Comparison of ENCODE assay signal across 32 mouse cellular contexts in genomic region chr15:57465996-57466395, GRCm38 (mm10). TPM values are rescaled to one million over a fixed set of nuclear protein-coding genes. Genes with fewer than 3 reads are reported as not detected.
DNase-seq lines count a peak whose midpoint lies in the region; ATAC-seq and TF ChIP-seq lines count a peak whose summit lies in the region.
"Had no signal": no experiment of that assay in that cellular context is flagged by ENCODE, and none has a peak within 500 bp of the region (broad histone marks: within the 10 kb centered on the region; RNA-seq: fewer than 3 reads in every experiment).

No protein-coding gene starts in this region.

- no peaks in the 10 kb centered on the region for H3K27me3 ChIP-seq in kidney, adult 2 months (replicated peaks; ENCODE audit: control insufficient read depth, insufficient read depth, low read length)
- no peaks in the 10 kb centered on the region for H3K27me3 ChIP-seq in kidney, embryonic 16.5 days (ENCODE audit: insufficient read depth, low read length)
- H3K27me3 ChIP-seq in liver, adult 2 months (ENCODE audit: control insufficient read depth, insufficient read depth, low read length): no peaks in the 10 kb centered on the region
- no peaks in the 10 kb centered on the region for H3K27me3 ChIP-seq in liver, embryonic 11.5 days (replicated peaks; ENCODE audit: control insufficient read depth, insufficient read depth, low read length)
- H3K27me3 ChIP-seq: CH12.LX; embryonic facial prominence, embryonic 13.5 days; embryonic facial prominence, embryonic 15.5 days; forebrain, embryonic 12.5 days had no signal

- no peak overlapping the region for H3K9ac ChIP-seq in kidney, embryonic 16.5 days (replicated peaks; ENCODE audit: low read length)
- H3K9ac ChIP-seq in liver, adult 2 months (ENCODE audit: low read depth, low read length): no peak overlapping the region
- H3K9ac ChIP-seq in liver, embryonic 11.5 days (ENCODE audit: low read depth, low read length): no peak overlapping the region
- H3K9ac ChIP-seq: embryonic facial prominence, embryonic 13.5 days; embryonic facial prominence, embryonic 15.5 days; forebrain, embryonic 12.5 days had no signal

- 0 out of 2 replicates have a peak overlapping the region, but pooled peaks have one; percentile 9 for H3K27ac ChIP-seq in kidney, adult 2 months (ENCODE audit: insufficient read depth, low read depth, low read length)
- H3K27ac ChIP-seq in kidney, embryonic 16.5 days (ENCODE audit: low read length): no peak overlapping the region
- H3K27ac ChIP-seq in liver, adult 2 months (replicated peaks; ENCODE audit: insufficient read depth, low read depth, low read length): peak overlapping the region; percentile 76
- no peak overlapping the region for H3K27ac ChIP-seq in liver, embryonic 11.5 days (ENCODE audit: low read depth, low read length)
- peak overlapping the region; percentile 77 for H3K27ac ChIP-seq in brown adipose tissue, adult 24 weeks (replicated peaks; ENCODE audit: low read depth, low read length)
- H3K27ac ChIP-seq: embryonic facial prominence, embryonic 13.5 days; embryonic facial prominence, embryonic 15.5 days; forebrain, embryonic 10.5 days; forebrain, embryonic 12.5 days had no signal

- no peaks in the 10 kb centered on the region for H3K79me2 ChIP-seq in liver, adult 2 months (ENCODE audit: control insufficient read depth, insufficient read depth, low read length)

- no peak overlapping the region for H3K4me2 ChIP-seq in kidney, embryonic 16.5 days (replicated peaks; ENCODE audit: low read depth, low read length)
- H3K4me2 ChIP-seq in liver, embryonic 11.5 days: no peak overlapping the region
- H3K4me2 ChIP-seq: embryonic facial prominence, embryonic 13.5 days; embryonic facial prominence, embryonic 15.5 days; forebrain, embryonic 12.5 days had no signal

- TF ChIP-seq CTCF in kidney, adult 2 months (conservative IDR thresholded peaks at IDR 0.05; ENCODE audit: insufficient read depth, insufficient read length, low read depth, low read length): no peak
- TF ChIP-seq CTCF in liver, adult 2 months (IDR thresholded peaks at IDR 0.05; ENCODE audit: low read depth, low read length): no peak

- no peaks in the 10 kb centered on the region for H3K9me3 ChIP-seq in kidney, embryonic 16.5 days (ENCODE audit: low read length)
- no peaks in the 10 kb centered on the region for H3K9me3 ChIP-seq in liver, embryonic 11.5 days (ENCODE audit: control insufficient read depth, low read length)
- H3K9me3 ChIP-seq: embryonic facial prominence, embryonic 13.5 days; embryonic facial prominence, embryonic 15.5 days; forebrain, embryonic 10.5 days; forebrain, embryonic 12.5 days; G1E had no signal

- peak; percentile 77 for DNase-seq in kidney, adult 2 months
- DNase-seq in kidney, postnatal 10 days: no peak
- peak; percentile 20 for DNase-seq in kidney, postnatal 14 days
- DNase-seq in liver, adult 2 months (ENCODE audit: extremely low read depth, low read depth, low spot score): peak; percentile 95
- no peak for DNase-seq in liver, embryonic 11.5 days (ENCODE audit: low spot score)
- DNase-seq: adrenal gland, adult 8-10 months; adrenal gland, postnatal 14 days; adrenal gland, postnatal 36 days; B cell, adult 2 months; cerebellum, adult 11 months; cerebellum, adult 18-20 months; cerebellum, adult 8-10 months; cerebellum, adult 9-11 months; cerebellum, postnatal 14 days; cerebellum, postnatal 36 days; embryo, embryonic 11 days had no signal

- H3K4me1 ChIP-seq in kidney, adult 2 months (ENCODE audit: control insufficient read depth, insufficient read depth, low read length): peaks cover 3% of the 10 kb centered on the region; the same call in 1 of the 2 replicates
- H3K4me1 ChIP-seq in kidney, embryonic 16.5 days (ENCODE audit: insufficient read depth, low read length): no peaks in the 10 kb centered on the region
- peaks cover 19% of the 10 kb centered on the region for H3K4me1 ChIP-seq in liver, adult 2 months (ENCODE audit: control insufficient read depth, insufficient read depth, low read length)
- no peaks in the 10 kb centered on the region for H3K4me1 ChIP-seq in liver, embryonic 11.5 days (replicated peaks; ENCODE audit: control insufficient read depth, insufficient read depth, low read length)
- H3K4me1 ChIP-seq in brown adipose tissue, adult 24 weeks (ENCODE audit: control insufficient read depth, insufficient read depth, insufficient read length, low read length): peaks cover 6% of the 10 kb centered on the region; the same call in 1 of the 2 replicates
- H3K4me1 ChIP-seq: embryonic facial prominence, embryonic 15.5 days; forebrain, embryonic 10.5 days; forebrain, embryonic 12.5 days had no signal

- no peak for ATAC-seq in kidney, embryonic 16.5 days (ENCODE audit: low FRiP score, low TSS enrichment)
- no peak for ATAC-seq in liver, embryonic 11.5 days (replicated peaks; ENCODE audit: low FRiP score)
- ATAC-seq in megakaryocyte-erythroid progenitor cell, adult 5-6 weeks (replicated peaks; ENCODE audit: low FRiP score, low TSS enrichment, poor library complexity, severe bottlenecking): no peak
- ATAC-seq: CD4-positive, CD25-positive, alpha-beta regulatory T cell, adult 4 months; forebrain, embryonic 14.5 days; forebrain, embryonic 16.5 days had no signal

- no peaks in the 10 kb centered on the region for H3K36me3 ChIP-seq in kidney, adult 2 months (ENCODE audit: control insufficient read depth, insufficient read depth, low read length)
- H3K36me3 ChIP-seq in kidney, embryonic 16.5 days (ENCODE audit: insufficient read depth, low read length): no peaks in the 10 kb centered on the region
- no peaks in the 10 kb centered on the region for H3K36me3 ChIP-seq in liver, adult 2 months (ENCODE audit: control insufficient read depth, insufficient read depth, low read length)
- no peaks in the 10 kb centered on the region for H3K36me3 ChIP-seq in liver, embryonic 11.5 days (ENCODE audit: control insufficient read depth, insufficient read depth, low read length)
- H3K36me3 ChIP-seq: embryonic facial prominence, embryonic 13.5 days; embryonic facial prominence, embryonic 15.5 days; forebrain, embryonic 10.5 days; forebrain, embryonic 12.5 days; G1E had no signal

- H3K4me3 ChIP-seq in kidney, adult 2 months (ENCODE audit: insufficient read depth, low read depth, low read length): no peak overlapping the region
- no peak overlapping the region for H3K4me3 ChIP-seq in kidney, embryonic 16.5 days (ENCODE audit: low read length)
- no peak overlapping the region for H3K4me3 ChIP-seq in liver, adult 2 months (ENCODE audit: insufficient read depth, low read depth, low read length)
- no peak overlapping the region for H3K4me3 ChIP-seq in liver, embryonic 11.5 days (ENCODE audit: low read depth, low read length)
- H3K4me3 ChIP-seq in brown adipose tissue, adult 24 weeks (ENCODE audit: insufficient read depth, low read depth, low read length): no peak overlapping the region
- H3K4me3 ChIP-seq: embryonic facial prominence, embryonic 13.5 days; embryonic facial prominence, embryonic 15.5 days; erythroblast, embryonic 14.5 days; forebrain, embryonic 10.5 days; forebrain, embryonic 12.5 days had no signal

- no peak for TF ChIP-seq POLR2A in kidney, adult 2 months (IDR thresholded peaks at IDR 0.05; ENCODE audit: low read depth, low read length)
- TF ChIP-seq POLR2A in liver, adult 2 months (IDR thresholded peaks at IDR 0.05; ENCODE audit: extremely low read depth, insufficient read depth, low read length): no peak

RNA-seq across cellular contexts. Expression of gene Slc22a22, which starts 11.4 kb away (rescaled TPM):
- polyA plus RNA-seq in kidney, adult 2 months (2012; rRNA removed): 20.6 and 34.5 TPM in 2 replicates
- polyA plus RNA-seq in kidney, embryonic 16.5 days (2015; fragmentation: Nextera tagmentation; extraction: Ambion mirVana): 4.6 and 4.8 TPM in 2 replicates
- total RNA-seq in liver, adult 2 months (2014; rRNA removed): not detected in 2 replicates
- not detected in 2 replicates for polyA plus RNA-seq in liver, adult 2 months (2012; rRNA removed)
- polyA plus RNA-seq in liver, embryonic 11.5 days (2014; fragmentation: Nextera tagmentation; extraction: Ambion mirVana): not detected in 2 replicates
- polyA plus RNA-seq in brown adipose tissue, adult 24 weeks (2012; ENCODE audit: insufficient read depth, insufficient read length, missing spikeins): not detected in 2 replicates
- not detected in 2 replicates for total RNA-seq in megakaryocyte-erythroid progenitor cell, adult 5-6 weeks (2014; fragmentation: Nextera tagmentation)
- not detected in 2 replicates for total RNA-seq in megakaryocyte-erythroid progenitor cell, adult 5-6 weeks (2017)
- total RNA-seq: adrenal gland, adult 18-20 months; adrenal gland, adult 8-10 months; adrenal gland, postnatal 14 days; adrenal gland, postnatal 36 days; CH12.LX; common myeloid progenitor, adult 5-6 weeks had no signal
- polyA plus RNA-seq: CD4-positive, CD25-positive, alpha-beta regulatory T cell, adult 4 months; embryonic facial prominence, embryonic 11.5 days; embryonic facial prominence, embryonic 13.5 days; erythroblast, embryonic 14.5 days; forebrain, embryonic 10.5 days; forebrain, embryonic 12.5 days; forebrain, embryonic 14.5 days; forebrain, embryonic 16.5 days; G1E had no signal

Comparison
In these comparisons a context has a peak if more than half of its experiments do, and no peak if none do; other contexts are left out.
1. DNase-seq: peak in kidney, adult 2 months (single experiment), kidney, postnatal 14 days (single experiment) and liver, adult 2 months (single experiment); none in kidney, postnatal 10 days (single experiment) and liver, embryonic 11.5 days (single experiment).
2. H3K27ac ChIP-seq: peak in kidney, adult 2 months (single experiment), liver, adult 2 months (single experiment) and brown adipose tissue, adult 24 weeks (single experiment); none in kidney, embryonic 16.5 days (single experiment) and liver, embryonic 11.5 days (single experiment).